Mouse (Mus musculus) brain, embryonic 14.5 days (tissue): ENCODE measurements around the gene Aph1c.

Experiments used
- CTCF ChIP-seq: fragments of 200-500 bp; IDR thresholded peaks from 2 replicates; pipeline ENCODE4 v1.5.1; 2012; ENCODE audit warnings: inconsistent platforms, mild to moderate bottlenecking, moderate library complexity, borderline replicate concordance; ENCODE audit not compliant: insufficient read depth, insufficient read length; ENCODE audit errors: extremely low read depth
- POLR2A ChIP-seq: fragments of 200-500 bp; IDR thresholded peaks from 2 replicates; pipeline ENCODE4 v1.6.1; 2012; ENCODE audit warnings: mild to moderate bottlenecking, inconsistent platforms, borderline replicate concordance; ENCODE audit not compliant: poor library complexity, insufficient read depth, insufficient read length, severe bottlenecking; ENCODE audit errors: extremely low read depth

DNA sequence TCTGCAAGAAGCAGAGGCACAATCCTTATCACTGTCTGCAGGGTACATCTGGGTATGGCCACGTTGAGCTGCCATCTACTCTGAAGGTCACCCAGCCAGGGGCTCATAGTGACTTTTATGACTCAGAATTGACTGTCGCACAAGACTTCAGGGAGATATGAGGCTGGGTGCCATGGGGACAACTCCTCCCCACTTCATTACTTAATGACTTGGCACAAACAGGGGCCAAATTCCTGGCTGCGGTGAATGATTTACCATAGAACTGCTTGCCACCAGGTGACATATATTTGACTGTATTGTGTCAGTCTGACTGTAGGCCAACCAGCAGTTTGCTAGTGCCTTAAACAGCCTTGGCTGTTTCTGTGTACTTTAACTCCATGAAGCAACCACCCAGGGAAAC lies 65.3 kb downstream of the Aph1c start:
- no peak for TF ChIP-seq CTCF
- no peak for TF ChIP-seq POLR2A
